Mouse (Mus musculus) embryonic fibroblast, embryonic 13.5 days (primary cell): ENCODE measurements around the gene Sh3bp4. TPM values are rescaled to one million over a fixed set of nuclear protein-coding genes. Genes with fewer than 3 reads are reported as not detected.
A peak's percentile ranks its signal among the peaks of the same experiment; 100 is the strongest.

ENCODE experiments used
- H3K27ac ChIP-seq: 2 replicates; pipeline ENCODE4 v1.5.1; 2012; ENCODE audit warnings: low read length, control low read depth, inconsistent platforms; ENCODE audit not compliant: insufficient read depth
- H3K4me1 ChIP-seq: 2 replicates; pipeline ENCODE4 v1.6.1; 2011; ENCODE audit warnings: low read length; ENCODE audit not compliant: control insufficient read depth, insufficient read depth
- H3K4me3 ChIP-seq: 2 replicates; pipeline ENCODE4 v1.5.1; 2011; ENCODE audit warnings: mild to moderate bottlenecking, control low read depth, low read length; ENCODE audit not compliant: insufficient read depth
- CTCF ChIP-seq: IDR thresholded peaks from 2 replicates; pipeline ENCODE4 v1.5.1; 2011; ENCODE audit warnings: mild to moderate bottlenecking, control low read depth, low read length, moderate library complexity, borderline replicate concordance; ENCODE audit not compliant: insufficient read depth
- POLR2A ChIP-seq: IDR thresholded peaks from 2 replicates; pipeline ENCODE4 v1.6.1; 2011; ENCODE audit warnings: low read depth, mild to moderate bottlenecking, control low read depth, low read length, moderate library complexity
- polyA plus RNA-seq: library from polyadenylated mRNA; stranded (reverse); fragments of >200 nt; gene quantifications from 2 replicates; pipeline ENCODE4 v1.2.4, GENCODE M21; 2011; ENCODE audit warnings: low read depth; ENCODE audit not compliant: missing spikeins, insufficient read length

The Sh3bp4 gene
- polyA plus RNA-seq, 1 experiment = 19.8 TPM

DNA sequence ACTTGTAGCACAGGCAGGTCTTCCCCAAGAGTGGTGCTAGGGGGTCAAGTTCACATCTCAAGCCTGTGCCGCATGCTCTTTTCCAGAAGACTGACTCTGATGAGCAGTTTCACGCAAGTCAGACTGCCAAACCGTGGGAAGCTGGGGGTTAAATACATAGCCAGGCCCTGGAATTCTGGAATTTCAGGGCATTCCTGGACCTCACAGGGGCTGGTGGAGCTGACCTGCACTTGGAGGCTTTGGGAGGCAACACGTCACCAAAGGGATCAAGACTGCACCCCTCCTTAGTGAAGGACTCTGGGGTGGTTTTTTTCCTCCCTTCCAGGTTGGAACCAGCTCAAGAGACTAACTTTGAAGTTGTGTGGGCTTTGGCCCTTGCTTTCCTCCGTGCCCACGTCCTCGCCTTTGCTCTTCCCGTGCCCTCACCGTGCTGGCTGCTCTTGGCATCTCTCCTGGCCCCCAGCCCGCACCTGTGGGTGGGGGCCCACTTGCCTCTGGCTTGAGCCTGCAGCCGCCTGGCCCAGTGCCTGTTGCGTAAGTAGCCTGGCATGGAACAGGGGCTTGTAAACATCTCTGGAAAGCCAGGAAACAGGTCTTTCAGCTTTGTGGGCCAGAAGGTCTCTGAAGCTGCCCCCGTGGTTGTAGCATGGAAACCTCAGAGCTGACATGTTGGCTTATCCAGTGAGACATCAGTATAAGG is 34.0 kb downstream of the Sh3bp4 start:
- peaks cover 39% of the 10 kb centered on the region for H3K4me1 ChIP-seq

DNA sequence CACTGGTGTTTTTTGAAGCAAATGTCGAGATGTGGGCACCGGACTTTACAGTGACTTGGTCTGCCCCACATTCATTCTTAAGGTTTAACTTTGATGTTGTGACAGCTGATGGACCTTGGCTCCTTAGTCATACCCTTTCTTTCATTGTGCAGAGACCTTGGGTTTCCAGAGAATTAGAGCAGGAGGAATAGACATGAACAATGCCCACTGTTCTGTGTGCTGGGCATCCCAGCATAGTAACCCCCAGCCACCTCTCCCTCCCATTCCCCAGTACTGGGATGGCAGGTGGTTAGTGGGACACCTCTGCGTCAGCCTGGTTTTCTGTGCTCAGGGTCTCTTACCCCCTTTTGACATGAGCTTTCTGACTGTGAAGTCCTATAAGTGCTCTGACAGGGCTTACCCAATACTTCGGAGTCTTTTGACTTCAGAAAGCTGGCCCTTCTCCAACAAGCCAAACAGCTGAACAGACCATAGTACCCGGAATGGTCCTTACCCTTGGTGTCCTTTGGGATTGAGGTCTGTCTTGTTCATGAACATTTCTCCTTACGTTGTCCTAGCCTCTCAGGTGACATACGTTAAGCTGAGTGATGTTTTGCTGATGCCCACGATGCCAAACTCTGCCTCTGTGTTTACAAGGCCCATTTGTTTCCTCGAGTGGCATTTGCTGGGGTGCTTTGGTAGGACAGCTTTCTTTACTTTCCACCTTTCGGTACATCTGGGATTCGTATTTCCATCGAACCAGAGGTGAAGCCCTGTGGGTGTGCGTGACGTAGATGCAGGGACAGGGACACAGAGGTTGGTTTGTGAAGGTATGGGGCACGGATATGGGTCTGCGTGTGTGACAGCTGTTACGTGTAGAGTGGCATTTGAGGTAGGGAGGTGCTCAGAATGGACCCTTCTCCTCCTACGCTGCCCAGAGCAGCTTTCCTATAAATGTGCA is 35.9 kb downstream of the Sh3bp4 start:
- no peak overlapping the region for H3K27ac ChIP-seq
- peaks cover 41% of the 10 kb centered on the region for H3K4me1 ChIP-seq
- no peak overlapping the region for H3K4me3 ChIP-seq
- TF ChIP-seq POLR2A = no peak
- no peak for TF ChIP-seq CTCF

More for the DNA sequence above, 34.0 kb downstream of the Sh3bp4 start:
- H3K4me3 ChIP-seq = no peak overlapping the region
- no peak overlapping the region for H3K27ac ChIP-seq
- TF ChIP-seq POLR2A (no peak), CTCF (no peak)

DNA sequence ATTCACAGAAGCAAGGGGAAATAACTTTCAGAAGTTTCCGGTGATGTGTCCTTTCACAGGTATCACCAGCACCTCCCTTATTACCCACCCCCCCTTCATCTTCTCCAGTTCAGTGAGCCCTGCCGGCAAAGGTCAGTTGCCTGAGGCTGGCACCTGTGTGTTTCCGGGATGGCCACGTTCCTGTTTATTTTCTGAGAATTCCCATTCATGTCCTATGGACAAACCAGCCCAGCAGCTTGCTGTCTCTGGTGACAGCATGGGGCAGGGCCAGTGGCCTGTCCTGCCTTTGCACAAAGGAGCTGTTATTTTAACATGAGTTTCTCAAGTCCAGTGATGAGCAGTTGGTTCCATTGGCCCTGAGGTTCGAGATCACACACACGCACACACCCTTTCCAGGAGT is 37.3 kb downstream of the Sh3bp4 start:
- no peak for TF ChIP-seq POLR2A
- no peak for TF ChIP-seq CTCF
- Histone ChIP-seq H3K27ac (peak overlapping the region; percentile 39; the same call in 1 of the 2 replicates), H3K4me1 (peaks cover 38% of the 10 kb centered on the region), H3K4me3 (no peak overlapping the region)

DNA sequence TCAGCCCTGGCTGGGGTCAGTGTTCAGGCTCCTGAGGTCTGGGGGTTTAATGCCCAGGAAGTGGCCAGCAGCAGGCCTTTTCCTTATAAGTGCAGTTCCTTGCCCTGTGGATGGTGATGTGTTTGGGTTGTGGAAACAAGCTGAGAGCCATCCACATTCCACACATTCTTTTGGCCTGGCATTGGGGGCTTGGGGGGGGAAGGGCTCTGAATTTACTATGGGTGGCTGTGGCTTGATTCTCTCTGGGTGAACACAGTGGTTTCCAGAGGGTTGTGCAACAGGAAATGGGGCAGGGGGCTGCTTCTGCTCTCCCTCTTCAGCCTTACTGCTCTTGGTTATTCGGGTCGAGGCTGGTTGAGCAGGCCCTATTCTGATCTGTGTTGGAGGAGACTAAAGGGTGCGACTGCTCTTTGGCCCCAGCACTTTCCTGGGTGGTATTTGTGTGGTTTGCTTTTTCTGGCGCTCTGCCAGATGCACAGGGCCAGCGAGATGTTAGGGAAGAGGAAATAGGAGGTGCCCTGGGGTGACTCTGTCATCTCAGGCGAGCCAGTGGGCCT is 38.2 kb downstream of the Sh3bp4 start:
- no peak for TF ChIP-seq POLR2A
- no peak for TF ChIP-seq CTCF
- Histone ChIP-seq H3K4me3 (no peak overlapping the region), H3K4me1 (peaks cover 30% of the 10 kb centered on the region), H3K27ac (peak overlapping the region; percentile 39)

DNA sequence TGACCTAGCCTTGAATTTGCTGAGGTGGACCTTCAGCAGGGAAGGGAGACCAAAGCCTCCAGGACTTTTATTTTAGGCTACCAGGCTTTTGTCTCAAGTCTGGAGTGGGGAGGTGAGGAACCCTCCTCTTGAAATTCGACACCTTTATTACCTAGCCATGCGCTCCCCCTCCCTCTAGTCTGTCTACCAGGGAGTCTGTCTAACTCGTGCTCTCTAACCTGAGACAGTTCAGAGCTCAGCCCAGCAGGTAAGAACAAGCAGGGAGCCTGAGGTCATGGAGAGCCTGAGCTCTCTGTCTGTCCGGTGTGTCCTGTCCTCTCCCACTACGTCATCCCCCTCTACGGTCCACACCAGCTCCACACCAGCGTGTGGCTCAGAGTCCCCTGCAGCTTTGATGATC is 39.6 kb downstream of the Sh3bp4 start:
- Histone ChIP-seq H3K4me1 (peaks cover 20% of the 10 kb centered on the region), H3K4me3 (no peak overlapping the region), H3K27ac (no peak overlapping the region)
- TF ChIP-seq CTCF (no peak), POLR2A (no peak)

DNA sequence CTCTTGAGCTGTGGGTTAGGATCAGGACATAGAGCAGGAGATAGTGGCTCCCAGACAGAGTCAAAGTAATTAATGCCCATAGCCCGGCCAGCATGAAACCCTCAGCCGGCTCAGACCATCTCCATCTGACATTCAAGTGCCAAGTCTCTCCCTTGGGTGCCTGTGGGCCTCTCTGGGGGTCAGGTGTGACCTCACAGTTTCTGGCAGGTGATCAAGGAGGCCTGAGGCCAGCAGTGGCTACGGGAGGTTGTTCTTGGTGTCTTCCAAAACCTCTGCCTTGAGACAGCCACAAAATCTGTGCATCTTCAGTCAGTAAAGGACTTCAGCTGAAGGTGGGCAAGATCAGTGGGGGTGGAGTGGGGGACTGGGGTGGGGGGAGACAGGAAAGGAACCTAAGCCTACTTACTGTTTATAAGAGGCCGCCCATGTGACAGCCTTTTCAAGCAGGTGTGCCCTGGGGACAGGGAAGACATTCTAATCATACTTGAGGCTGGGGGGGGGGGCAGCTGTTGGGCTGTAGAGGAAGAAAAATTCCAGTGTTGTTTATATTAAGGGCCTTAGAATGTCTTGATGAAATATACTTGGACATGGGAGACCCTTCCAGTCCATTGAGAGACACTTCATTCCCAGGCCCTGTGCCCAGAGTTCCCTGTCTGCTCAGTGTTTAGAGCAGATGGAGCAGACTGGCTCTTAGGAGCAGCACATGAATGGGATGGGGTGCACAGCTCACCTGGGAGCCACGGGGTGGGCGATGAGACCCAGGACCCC is 40.7 kb downstream of the Sh3bp4 start:
- Histone ChIP-seq H3K4me1 (peaks cover 20% of the 10 kb centered on the region), H3K27ac (no peak overlapping the region), H3K4me3 (no peak overlapping the region)
- TF ChIP-seq CTCF = no peak
- no peak for TF ChIP-seq POLR2A

DNA sequence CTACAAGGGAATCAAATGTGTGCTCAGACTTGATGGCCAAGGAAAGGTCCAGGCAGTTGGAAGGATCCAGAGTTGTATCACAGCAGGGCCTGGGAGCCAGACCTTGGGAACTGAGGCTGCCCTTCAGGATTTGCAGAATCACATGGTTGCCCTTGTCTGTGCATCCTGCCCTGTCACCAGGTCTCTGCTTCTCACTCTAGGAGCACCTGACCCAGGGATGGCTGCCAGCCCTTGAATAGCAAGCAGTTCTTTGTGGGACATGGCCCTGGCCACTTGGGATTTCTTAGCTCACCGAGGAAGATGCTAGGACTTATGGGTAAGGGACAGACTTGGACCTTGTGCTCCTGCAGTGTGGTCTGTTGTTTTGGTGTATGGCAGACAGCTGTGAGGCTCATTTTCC is 42.3 kb downstream of the Sh3bp4 start:
- peaks cover 12% of the 10 kb centered on the region for H3K4me1 ChIP-seq
- no peak overlapping the region for H3K27ac ChIP-seq
- TF ChIP-seq CTCF (no peak), POLR2A (no peak)
- H3K4me3 ChIP-seq = no peak overlapping the region

DNA sequence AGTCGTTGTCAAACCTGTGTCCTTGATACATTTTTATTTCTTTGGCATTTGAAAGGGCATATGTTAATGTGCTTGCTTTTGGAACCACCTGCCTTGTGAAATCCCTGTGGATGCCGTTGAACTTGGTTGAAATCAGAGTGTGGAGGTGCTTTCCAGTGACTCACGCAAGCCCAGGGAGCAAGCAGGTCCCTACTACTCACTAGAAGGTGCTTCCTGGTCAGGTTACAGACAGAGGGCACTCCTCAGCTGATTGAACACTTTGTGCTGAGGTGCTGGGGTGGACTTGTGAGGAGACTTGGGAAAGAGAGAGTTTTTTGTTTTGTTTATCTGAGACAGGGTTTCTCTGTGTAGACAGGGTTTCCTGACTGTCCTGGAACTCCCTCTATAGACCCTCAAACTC is 43.5 kb downstream of the Sh3bp4 start:
- TF ChIP-seq CTCF (no peak), POLR2A (no peak)
- H3K4me3 ChIP-seq = no peak overlapping the region
- no peak overlapping the region for H3K27ac ChIP-seq
- peaks cover 5% of the 10 kb centered on the region; the same call in 1 of the 2 replicates for H3K4me1 ChIP-seq

DNA sequence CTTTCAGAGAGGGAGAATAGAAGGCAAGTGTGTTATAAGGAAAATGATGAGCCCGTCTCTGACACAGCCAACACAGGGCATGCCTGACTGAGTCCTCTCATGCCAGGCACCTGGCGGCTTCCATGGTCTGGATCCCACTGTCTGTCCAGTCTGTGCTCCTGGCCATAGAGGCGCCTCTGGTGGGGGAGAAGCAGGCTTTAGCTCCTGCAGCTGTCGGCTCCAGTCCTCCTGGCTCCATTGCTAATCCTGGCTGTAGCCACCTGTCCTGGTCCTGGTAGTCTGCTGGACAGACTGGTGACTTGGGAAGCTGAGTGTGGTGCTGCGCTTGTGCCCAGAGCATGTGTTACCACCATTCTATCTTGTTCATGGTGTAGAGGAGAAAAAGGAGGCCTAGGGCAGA is 46.8 kb downstream of the Sh3bp4 start:
- peaks cover 14% of the 10 kb centered on the region for H3K4me1 ChIP-seq
- H3K27ac ChIP-seq = no peak overlapping the region
- TF ChIP-seq POLR2A (no peak), CTCF (no peak)
- H3K4me3 ChIP-seq = no peak overlapping the region
